Mouse (Mus musculus) heart, adult 2 months (tissue): Measurements from ENCODE around the gene Cxcl13.

Experiments
- EP300 ChIP-seq: fragments of 200-500 bp; IDR thresholded peaks from 2 replicates; pipeline ENCODE4 v1.6.1; 2011; ENCODE audit warnings: low read depth, low read length, control low read depth; ENCODE audit not compliant: insufficient read depth
- POLR2A ChIP-seq: fragments of 200-500 bp; IDR thresholded peaks from 2 replicates; pipeline ENCODE4 v1.6.1; 2011; ENCODE audit warnings: mild to moderate bottlenecking, low read depth, low read length, control low read depth; ENCODE audit not compliant: insufficient read depth

DNA sequence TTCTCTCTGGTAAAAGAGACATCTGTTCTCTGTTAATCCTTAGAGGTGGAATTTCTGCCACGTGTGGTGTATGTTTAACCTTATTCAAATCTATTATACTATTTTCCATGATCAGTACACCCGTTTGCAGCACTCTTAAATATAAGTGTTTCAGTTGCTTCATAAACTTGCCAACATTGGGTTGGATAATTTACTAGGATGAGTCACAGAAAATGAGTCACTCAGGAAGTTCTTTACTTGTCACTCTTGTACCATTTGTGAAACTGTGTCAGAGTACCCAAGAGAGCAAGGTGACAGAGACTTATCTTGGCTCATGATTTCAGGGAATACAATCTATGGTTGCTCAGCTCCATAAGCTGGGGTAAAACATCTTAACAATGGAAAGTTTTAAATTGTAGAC is 8.2 kb downstream of the Cxcl13 start:
- TF ChIP-seq EP300 (no peak), POLR2A (no peak)
